Mouse (Mus musculus) myocyte (in vitro differentiated cells): ENCODE data around the gene Olfr646.

Experiments used
- CEBPB ChIP-seq: IDR thresholded peaks from 2 replicates; pipeline ENCODE4 v1.6.1; 2011; ENCODE audit warnings: mild to moderate bottlenecking, moderate library complexity; ENCODE audit not compliant: poor library complexity, insufficient read depth, severe bottlenecking
- E2F4 ChIP-seq: IDR thresholded peaks from one replicate; pipeline ENCODE4 v1.6.1; 2011; ENCODE audit warnings: mild to moderate bottlenecking, control low read depth, moderate library complexity; ENCODE audit not compliant: insufficient read depth
- MAX ChIP-seq: IDR thresholded peaks from one replicate; pipeline ENCODE4 v1.6.1; 2011; ENCODE audit warnings: low read depth, mild to moderate bottlenecking, control low read depth
- MYOD1 ChIP-seq, 3 experiments: IDR thresholded peaks; one replicate each; pipeline ENCODE4 v1.6.1; 2011; ENCODE audit warnings: control low read depth in 2 of 3, low read depth in 2 of 3, mild to moderate bottlenecking in 2 of 3, moderate library complexity in 1 of 3; ENCODE audit not compliant: insufficient read length in 2 of 3, control insufficient read depth in 1 of 3
- MYOG ChIP-seq, 3 experiments: IDR thresholded peaks; one replicate each; pipeline ENCODE4 v1.6.1; 2011; ENCODE audit warnings: control low read depth in 2 of 3, low read depth in 2 of 3, mild to moderate bottlenecking in 2 of 3; ENCODE audit not compliant: insufficient read length in 2 of 3, control insufficient read depth in 1 of 3, insufficient read depth in 1 of 3
- POLR2A ChIP-seq: IDR thresholded peaks from one replicate; pipeline ENCODE4 v1.6.1; 2011; ENCODE audit warnings: low read depth, mild to moderate bottlenecking, control low read depth, moderate library complexity; ENCODE audit not compliant: insufficient read length
- POLR2AphosphoS2 ChIP-seq: IDR thresholded peaks from one replicate; pipeline ENCODE4 v1.6.1; 2011; ENCODE audit warnings: low read depth, control low read depth; ENCODE audit not compliant: insufficient read length
- REST ChIP-seq: IDR thresholded peaks from one replicate; pipeline ENCODE4 v1.6.1; 2011; ENCODE audit warnings: mild to moderate bottlenecking, control low read depth, moderate library complexity; ENCODE audit not compliant: insufficient read depth, insufficient read length
- SRF ChIP-seq: IDR thresholded peaks from one replicate; pipeline ENCODE4 v1.6.1; 2011; ENCODE audit warnings: low read depth; ENCODE audit not compliant: control insufficient read depth, insufficient read length
- TCF12 ChIP-seq: IDR thresholded peaks from one replicate; pipeline ENCODE4 v1.6.1; 2011; ENCODE audit warnings: mild to moderate bottlenecking, control low read depth; ENCODE audit not compliant: poor library complexity, insufficient read depth, severe bottlenecking
- TCF3 ChIP-seq: IDR thresholded peaks from one replicate; pipeline ENCODE4 v1.6.1; 2011; ENCODE audit warnings: low read depth, control low read depth; ENCODE audit not compliant: insufficient read length
- USF1 ChIP-seq: IDR thresholded peaks from one replicate; pipeline ENCODE4 v1.6.1; 2011; ENCODE audit warnings: low read depth, mild to moderate bottlenecking, control low read depth, moderate library complexity

DNA sequence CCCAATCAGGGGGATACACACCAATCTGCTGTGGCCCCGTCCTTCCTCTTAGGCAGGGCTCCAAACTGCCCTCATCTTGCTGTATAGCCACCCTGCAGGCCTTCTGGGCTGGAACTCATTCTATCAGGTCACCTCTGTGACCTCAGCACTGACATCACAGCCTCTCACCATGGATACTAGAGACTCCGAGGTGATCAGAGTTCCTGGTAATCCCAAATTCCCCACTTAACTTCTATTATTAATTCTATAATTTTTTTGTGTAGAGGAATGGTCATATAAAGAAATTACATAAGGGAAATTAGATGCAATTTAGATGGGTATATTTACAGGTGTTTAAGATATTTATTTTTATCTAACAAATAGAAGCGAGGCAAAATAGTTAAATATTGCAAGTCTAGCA lies 38.5 kb downstream of the Olfr646 start, which contains the start of gene Ubqln3:
- TF ChIP-seq POLR2A, result no peak
- no peak for TF ChIP-seq USF1
- no peak for TF ChIP-seq TCF12
- TF ChIP-seq MAX, result no peak
- no peak for TF ChIP-seq REST
- TF ChIP-seq TCF3, result no peak
- no peak for TF ChIP-seq POLR2AphosphoS2
- TF ChIP-seq E2F4, result no peak
- no peak for TF ChIP-seq CEBPB
- TF ChIP-seq MYOD1 (IDR thresholded peaks at IDR 0.05; ENCODE audit: control insufficient read depth in 1 of 3, insufficient read length in 2 of 3, low read depth in 2 of 3), result no peak
- no peak for TF ChIP-seq SRF
- no peak for TF ChIP-seq MYOG (IDR thresholded peaks at IDR 0.05; ENCODE audit: control insufficient read depth in 1 of 3, insufficient read depth in 1 of 3, insufficient read length in 2 of 3, low read depth in 2 of 3)
